Mouse (Mus musculus): Measurements from ENCODE around the gene Gata5.

Gene Gata5

DNA sequence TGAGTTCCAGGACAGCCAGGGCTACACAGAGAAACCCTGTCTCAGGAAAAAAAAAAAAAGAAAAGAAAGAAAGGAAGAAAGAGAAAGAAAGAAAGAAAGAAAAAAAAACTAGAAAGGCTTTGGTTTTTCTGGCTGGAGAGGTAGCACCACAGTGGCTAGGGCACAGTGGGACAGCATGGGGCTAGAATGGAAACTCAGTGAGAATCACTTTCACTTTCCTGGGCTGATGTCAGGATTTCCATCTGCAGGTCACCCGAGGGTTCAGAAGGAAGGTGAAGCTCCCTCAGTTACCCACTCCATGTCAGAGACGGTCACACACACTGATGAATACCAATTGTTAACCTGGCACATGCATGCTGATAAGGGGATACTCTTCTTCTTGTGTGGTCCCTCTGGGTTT, 26.8 kb downstream of the Gata5 start:
- CTCF ChIA-PET: no interaction called here

DNA sequence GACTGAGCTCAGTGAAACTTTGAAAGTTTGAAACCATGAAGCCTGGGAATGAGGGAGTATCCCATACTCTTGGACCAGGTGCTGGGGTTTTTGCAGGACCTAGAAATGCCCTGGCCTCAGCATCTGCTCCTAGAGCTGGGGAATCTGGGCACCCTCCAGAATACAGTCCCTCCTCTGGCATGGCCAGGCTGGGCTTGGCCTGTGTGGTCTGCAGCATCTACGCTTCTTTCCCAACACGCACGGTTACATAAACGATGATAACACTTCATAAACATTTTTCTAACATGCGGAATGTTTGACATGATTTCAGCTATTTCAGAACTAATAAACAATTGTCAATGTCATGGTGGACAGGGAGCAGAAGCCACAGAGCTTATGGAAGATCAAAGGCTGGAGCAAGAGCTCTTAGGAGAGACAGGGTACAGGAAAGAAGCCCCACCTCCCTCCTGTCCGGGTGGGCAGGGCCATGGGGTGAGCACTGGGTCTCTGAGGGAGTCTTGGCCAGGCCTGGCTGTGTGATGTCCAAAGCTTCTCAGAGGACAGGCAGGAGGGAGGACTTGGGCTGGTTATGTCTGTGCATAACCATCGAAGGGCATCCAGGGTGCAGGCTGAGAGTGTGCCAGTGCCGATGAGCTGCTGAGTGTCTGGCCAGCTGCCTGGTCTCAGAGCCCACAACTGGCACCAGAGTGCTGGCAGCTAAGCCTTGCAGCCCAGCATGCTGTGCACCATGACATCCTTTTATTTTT, 27.9 kb downstream of the Gata5 start:
- CTCF ChIA-PET: no interaction called here

DNA sequence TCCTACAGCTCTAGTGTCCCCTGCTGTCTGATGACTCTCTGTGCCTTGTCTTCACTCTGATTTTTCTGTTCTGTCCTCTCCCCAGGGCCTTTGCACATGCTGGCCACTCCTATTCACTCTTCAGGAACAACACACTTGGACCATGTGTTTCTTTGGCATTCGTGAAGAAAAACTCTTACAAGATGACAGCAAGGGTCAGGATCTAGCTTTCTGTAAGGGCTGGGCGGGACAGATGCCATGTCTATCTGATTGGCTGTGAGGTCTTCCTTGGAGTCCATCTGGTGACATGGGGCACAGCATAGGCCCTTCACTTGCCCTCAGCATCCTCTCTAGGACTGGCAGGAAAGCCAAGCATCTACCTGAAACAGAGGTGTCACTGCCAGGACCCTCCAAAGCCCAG, 28.5 kb downstream of the Gata5 start:
- CTCF ChIA-PET: interaction anchor here (0.6 kb wide), 1 partner anchor 167 kb away, joined by 10 read pairs; no protein-coding TSS in a partner anchor

DNA sequence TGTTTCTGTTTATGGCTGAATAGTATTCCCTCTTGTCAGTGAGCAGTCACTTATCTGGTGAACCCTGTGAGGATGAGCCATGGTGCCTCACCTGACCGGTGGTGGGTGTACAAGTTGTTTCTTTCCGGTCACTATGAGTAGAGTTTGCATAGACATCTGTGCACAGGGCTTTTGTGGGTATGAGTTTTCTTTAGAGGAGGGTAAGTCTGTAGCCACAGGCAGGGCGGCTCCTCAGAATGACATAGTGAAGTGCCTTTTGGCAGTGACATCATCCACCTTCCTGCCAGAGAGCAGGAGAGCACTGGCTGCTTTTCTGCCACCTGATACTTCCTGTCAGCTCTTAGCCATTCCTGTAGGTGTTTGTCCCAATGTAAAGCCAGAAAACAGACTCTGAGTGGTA, 29.0 kb downstream of the Gata5 start:
- CTCF ChIA-PET: interaction anchor here (0.6 kb wide), 1 partner anchor 168 kb away, joined by 10 read pairs; no protein-coding TSS in a partner anchor

DNA sequence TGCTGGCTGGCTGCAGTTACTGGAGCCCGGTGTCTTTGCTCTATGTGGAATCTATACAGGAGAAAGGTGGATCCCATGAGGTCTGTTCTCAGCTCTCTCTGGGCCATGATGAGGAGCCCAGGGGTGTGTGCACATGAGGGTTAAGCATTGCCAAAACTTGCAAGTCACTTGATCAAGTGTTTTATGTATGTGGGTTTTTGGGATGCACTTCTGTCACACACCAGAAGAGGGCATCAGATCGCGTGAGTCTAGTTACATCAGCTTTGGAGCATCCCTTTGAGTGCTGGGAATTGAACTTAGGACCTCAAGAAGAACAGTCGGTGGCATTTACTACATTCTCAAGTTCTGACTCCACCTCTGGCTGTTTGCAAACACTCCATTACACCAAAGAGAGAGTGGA, 29.9 kb downstream of the Gata5 start:
- CTCF ChIA-PET: no interaction called here

DNA sequence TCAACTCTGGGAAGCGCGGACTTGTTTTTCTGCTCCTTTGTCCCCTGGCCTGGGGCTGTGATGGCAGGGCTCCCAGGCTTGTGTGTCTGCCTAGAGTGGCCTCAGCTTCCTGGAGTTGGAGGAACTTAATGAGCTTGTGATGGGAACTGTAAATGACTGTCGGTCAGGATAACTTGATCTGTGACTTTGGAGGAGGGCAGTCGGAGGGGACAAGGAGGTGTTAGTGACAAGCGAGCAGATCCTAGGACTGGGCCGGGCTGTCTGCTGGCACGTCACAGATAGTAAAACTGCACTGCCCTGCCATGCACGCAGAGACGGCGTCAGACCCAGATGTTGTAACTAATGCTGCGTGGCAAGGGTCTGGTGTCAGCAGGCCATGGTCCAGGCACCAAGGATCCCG, 31.0 kb downstream of the Gata5 start:
- CTCF ChIA-PET: no interaction called here

DNA sequence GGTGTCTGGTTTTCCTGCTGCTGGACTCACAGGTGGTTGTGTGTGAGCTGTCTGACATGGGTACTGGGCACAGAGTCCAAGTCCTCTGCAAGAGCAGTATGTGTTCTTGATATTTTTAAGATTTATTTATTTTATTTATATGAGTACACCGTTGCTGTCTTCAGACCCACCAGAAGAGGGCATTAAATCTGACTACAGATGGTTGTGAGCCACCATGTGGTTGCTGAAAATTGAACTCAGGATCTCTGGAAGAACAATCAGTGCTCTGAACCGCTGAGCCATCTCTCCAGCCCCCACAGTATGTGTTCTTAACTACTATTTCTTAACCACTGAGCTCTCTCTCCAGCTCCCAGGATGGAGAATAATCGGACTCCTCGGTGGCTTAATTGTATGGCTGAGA, 32.3 kb downstream of the Gata5 start:
- CTCF ChIA-PET: no interaction called here

DNA sequence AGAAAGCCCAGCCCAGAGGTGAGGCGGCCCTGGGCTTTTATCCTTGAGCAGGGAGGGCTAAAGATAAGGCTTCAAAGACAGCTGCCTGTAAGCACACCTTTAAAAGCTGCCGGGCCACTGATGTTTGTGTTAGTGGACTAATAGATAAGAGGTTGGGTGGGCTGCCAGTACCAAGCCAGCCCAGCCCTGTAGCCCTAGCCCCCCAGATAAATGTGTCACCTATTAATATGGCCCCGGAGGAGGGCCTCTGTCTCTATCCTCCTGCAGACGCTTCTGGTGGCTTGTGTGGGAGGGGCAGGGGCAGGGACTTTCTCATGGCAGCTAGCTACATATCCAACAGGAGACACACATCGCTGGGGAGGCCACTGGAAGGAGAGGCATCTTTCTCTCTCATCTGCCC, 33.7 kb downstream of the Gata5 start:
- CTCF ChIA-PET: no interaction called here

DNA sequence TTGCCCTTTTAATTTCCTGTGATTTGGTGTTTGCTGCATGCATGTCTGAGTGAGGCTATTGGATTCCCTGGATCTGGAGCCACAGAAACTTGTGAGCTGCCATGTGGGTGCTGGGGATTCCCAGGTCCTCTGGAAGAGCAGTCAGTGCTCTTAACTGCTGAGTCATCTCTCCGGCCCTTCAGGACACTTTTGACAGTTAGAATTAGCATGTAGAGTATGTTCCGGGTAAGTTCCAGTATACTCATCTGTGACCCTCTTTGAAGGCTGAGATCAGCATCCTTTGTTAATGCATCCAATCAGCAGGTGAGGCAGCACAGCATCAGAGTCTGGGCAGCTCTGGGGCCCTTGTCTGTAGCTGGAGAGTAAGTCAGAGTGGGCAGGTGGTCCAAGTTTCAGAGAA, 34.2 kb downstream of the Gata5 start:
- CTCF ChIA-PET: no interaction called here

DNA sequence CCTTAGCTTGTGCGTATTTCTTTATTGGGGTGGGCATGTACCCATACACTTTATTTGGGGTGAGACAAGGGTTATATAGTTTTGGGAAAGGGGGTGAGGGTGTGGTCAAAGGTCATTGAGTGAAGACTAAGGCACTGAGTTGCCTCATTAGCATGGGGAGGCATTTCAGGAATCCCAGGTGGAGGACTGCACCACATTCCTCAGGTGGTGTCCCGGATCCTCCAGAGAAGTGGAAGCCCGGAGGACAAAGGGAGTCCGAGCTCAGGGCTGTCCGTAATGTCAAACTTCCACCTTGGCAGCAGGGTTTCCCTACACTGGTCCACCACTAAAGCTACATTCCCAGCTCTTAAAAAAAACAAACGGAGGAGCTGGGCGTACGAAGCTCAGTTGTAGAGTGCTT, 41.6 kb downstream of the Gata5 start:
- CTCF ChIA-PET: no interaction called here

DNA sequence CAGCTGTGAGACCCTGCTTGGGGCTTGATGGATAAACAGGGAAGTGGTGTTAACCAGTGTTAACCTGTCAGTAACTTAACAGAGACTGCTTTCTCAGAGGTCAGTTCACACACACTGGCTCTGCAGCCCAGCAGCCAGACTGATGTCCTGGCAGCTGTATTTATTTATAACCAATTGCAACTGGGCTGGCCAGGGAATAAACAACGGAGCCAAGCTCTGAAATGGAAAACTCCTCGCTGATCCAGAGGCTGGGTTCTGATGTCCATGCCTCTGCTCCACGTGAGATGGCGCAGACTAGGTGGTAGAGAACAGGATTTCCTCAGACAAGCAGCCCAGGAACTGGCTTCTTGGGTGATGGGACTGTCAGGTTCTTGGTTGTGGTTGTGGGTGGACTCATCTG, 42.5 kb downstream of the Gata5 start:
- CTCF ChIA-PET: interaction anchor here (0.7 kb wide), 1 partner anchor 428 kb away, joined by 4 read pairs; no protein-coding TSS in a partner anchor

DNA sequence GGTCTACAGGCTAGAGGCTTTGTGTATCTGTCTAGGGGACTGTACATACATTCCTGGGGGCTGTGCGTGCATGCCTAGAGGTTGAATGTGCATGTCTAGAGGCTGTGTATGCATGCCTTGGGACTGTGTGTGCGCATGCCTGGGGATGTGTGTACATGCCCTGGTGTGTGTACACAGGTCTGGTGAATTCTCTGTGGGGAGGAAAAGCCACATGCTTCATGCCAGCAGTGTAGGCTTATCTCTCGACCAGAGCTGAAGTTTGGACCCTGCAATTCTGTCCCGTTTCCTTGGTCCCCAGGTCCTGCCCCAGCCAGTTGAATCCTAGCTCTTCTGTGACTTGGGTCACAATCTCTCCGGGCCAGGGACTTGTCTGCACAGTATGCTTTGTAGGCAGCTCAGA, 42.9 kb downstream of the Gata5 start:
- CTCF ChIA-PET: no interaction called here

DNA sequence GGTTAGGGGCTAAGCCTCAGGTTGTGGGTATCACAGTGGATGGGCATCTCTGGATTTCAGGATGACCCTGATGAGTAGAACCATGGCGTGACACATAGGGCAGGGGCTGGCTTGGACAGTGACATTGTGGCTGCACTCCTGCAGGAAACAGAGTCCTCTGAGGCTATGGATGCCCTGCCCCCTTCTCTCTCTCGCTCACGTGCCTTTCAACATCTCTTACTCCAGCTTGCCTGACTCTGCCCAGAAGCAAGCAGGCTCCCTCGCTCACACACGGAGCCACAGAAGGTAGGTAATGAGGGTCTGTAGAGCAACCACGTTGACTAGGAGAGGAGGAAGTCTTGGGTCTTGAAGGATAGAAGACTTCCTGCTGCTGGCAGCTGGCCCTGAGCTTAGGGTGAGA, 44.0 kb downstream of the Gata5 start:
- CTCF ChIA-PET: no interaction called here

DNA sequence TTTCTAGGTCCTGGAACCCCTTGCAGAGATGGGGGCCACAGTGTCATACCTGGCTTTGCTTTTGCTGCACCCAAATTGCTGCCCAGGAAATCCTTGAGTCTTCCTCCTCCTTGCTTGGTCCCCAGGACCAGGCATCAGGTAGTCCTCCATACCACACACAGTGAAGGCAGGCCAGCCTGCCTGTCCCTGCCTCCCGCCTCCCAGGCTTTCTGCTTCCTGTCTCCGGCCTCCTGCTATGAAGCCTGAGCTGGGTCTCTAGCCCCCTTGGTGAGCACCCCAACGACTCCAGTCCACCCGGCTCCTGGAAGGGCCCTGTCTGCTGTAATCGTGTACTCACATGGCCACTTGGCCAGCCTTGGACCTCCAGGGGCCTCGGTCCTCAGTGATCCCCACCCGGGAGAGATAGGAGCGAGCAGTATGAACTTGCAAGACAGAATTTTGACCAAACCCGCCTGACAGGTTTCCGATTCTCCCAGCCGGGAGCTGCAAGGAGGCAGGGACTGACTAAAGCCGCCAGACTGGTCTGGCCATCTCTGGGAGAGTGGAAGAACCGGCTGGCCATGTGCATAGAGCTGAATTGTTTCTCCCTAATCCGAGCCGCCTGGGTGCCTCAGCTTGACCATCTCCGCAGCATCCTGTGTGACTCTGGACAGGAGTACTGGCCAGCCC, 44.9 kb downstream of the Gata5 start, which contains the start of gene Rbbp8nl:
Rbbp8nl (minus strand) TSS at position 440 of the 669 bp plus-strand sequence.
- CTCF ChIA-PET: no interaction called here

DNA sequence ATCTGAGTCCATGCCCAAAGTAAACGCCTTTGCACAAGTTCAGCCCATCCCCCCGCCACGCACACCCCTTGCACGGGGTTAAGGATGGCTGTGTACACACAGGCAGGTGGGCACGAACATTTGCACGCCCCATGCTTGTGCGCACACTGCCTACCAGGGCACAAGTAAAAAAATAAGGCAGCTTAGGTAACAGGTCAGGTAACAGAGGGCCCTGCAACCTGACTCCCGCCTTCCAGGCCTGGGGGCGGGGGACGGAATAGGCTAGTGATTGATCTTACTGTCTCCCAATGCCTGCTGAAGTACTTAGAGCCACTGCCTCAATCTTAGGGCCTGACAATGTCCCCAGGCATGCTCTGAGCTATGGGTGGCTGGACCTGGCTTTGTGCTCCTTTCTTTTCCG, 45.5 kb downstream of the Gata5 start:
- CTCF ChIA-PET: no interaction called here

DNA sequence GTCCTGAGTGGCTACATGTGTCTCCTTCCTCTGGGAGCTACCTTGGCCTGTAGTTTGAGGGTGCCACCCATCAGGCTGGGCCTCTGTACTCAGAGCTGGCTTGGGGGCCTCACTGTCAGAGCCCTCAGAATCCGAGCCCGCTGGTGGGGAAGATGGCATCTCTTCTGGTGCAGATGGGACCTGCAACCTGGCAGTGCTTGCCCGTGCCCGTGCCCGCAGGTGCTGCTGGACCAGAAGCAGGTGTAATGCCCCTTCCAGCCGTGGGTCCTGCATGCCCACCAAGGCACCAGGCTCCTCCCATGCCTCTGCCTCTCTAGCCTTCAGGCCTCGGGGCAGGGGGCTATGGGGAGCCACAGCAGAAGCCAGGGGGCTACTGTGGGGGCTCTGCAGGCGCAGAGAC, 55.2 kb downstream of the Gata5 start:
- CTCF ChIA-PET: no interaction called here

DNA sequence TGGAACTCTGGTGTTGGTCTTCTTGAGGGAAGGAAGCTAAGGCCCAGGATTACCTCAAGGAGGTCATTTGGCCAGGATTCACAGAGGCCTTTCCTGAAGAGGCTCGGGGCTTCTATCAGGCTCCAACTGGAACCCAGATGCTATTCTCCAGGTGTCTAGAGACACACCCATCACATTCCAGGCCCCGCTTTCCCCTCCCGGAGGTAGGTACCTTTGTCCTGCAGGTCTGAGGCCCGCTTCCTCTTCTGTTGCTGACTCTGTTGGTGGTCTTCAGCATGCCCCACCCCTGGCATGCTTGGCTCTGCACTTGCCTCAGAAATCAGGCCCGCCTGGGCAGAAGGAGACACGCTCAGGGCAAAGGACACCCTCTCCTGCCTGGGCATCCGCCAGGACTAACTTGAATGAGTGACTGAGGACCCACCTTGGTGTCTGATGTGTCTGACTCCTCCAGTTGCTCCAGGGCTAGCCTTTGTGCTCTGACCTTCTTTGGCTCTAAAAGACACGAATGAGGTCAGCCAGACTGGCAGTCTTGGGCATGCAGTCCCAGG, 56.7 kb downstream of the Gata5 start:
- CTCF ChIA-PET: no interaction called here

DNA sequence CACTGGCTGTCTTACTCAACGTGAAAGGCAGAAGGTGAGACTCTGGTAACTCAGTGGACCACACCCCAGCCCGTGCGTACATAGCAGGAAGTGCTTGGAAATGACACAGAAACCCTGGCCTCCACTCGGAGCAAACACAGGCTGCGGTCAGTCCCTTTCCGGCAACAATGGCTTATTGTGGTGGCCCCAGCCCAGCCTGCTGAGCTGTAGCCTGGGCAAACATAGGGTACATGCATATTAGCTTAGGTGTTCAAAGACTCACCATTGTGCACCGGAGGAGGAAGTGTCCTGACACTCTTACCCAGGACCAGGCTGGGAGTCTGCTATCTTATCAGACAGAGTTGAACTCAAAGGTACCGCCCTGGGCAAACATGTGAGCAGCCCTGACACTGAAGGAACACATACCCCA, 57.6 kb downstream of the Gata5 start:
- CTCF ChIA-PET: no interaction called here

DNA sequence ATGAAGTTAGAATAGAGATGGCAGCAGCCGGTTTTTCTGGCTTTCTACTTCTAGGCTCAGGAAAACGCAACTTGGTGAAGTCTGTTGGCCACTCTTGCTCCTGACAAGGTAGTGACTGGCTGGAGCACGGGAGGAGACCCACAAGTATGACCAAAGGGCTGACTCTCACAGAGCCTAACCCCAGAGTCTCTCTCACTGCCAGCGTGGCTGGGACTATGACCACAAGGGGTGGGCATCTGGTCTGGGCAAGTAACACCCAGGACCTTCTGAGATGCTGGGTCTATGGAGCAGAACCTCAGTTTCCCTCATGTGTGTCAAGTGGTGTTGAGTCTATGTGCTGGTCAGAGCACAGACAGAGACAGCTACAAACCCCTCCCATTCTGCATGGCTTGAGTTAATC, 58.1 kb downstream of the Gata5 start:
- CTCF ChIA-PET: interaction anchor here (1.3 kb wide), 1 partner anchor 21 kb away, joined by 3 read pairs; no protein-coding TSS in a partner anchor

DNA sequence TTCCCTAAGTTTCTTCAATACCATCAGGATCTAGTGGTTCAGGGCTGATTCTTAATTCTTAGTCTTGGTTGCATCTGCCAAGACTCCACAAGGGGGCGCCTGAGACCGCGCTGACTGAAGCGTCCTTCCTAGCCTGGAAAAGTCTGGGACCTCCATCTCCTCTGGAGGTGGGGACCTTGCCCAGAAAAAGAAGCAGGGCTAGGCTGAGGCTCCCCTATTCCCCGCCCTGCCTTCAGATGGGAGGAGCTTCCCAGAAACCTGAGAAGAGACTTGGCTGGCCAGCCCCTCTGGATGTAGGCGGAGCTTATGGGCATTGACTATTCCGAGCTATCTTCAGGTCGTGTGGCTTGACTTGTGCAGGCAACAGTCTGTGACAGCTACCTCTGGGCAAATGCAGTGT, 58.7 kb downstream of the Gata5 start:
- CTCF ChIA-PET: interaction anchor here (1.3 kb wide), 1 partner anchor 20 kb away, joined by 3 read pairs; no protein-coding TSS in a partner anchor

Data from spleen, embryonic (tissue).